Mouse (Mus musculus) ES-E14 (cell line): Measurements from ENCODE around the gene Gm9803. TPM values are rescaled to one million over a fixed set of nuclear protein-coding genes. Genes with fewer than 3 reads are reported as not detected.
"Not testable (repeated sequence)": the region's sequence is repeated elsewhere in the genome, so short reads cannot be mapped to it uniquely, and the experiment has no call there.

Experiments used
- DNase-seq: peaks from one replicate; pipeline ENCODE4 v3.0.0-alpha.2; 2013; ENCODE audit warnings: low read depth, low spot score
- H3K27ac ChIP-seq: 2 replicates; pipeline ENCODE4 v1.5.1; 2012; ENCODE audit warnings: low read depth, mild to moderate bottlenecking, low read length, moderate library complexity, mixed read lengths; ENCODE audit not compliant: poor library complexity, insufficient read depth, severe bottlenecking
- H3K36me3 ChIP-seq: 2 replicates; pipeline ENCODE4 v1.6.1; 2012; ENCODE audit warnings: mild to moderate bottlenecking, low read length, moderate library complexity, mixed read lengths; ENCODE audit not compliant: control insufficient read depth, poor library complexity, insufficient read depth, severe bottlenecking
- H3K4me1 ChIP-seq, 2 experiments: fragments of 150-350 bp in 1 of 2; sonication (generic) in 1 of 2; 2 replicates each; pipeline ENCODE4 v1.6.1; 2012; ENCODE audit warnings: low read length in 2 of 2, mild to moderate bottlenecking in 1 of 2, mixed read lengths in 1 of 2; ENCODE audit not compliant: control insufficient read depth in 2 of 2, insufficient read depth in 2 of 2, poor library complexity in 1 of 2
- H3K4me3 ChIP-seq, 2 experiments: fragments of 150-350 bp in 1 of 2; sonication (generic) in 1 of 2; 2 replicates each; pipeline ENCODE4 v1.5.1; 2012; ENCODE audit warnings: low read length in 2 of 2, low read depth in 1 of 2, mild to moderate bottlenecking in 1 of 2, mixed read lengths in 1 of 2; ENCODE audit not compliant: insufficient read depth in 1 of 2, poor library complexity in 1 of 2, severe bottlenecking in 1 of 2
- H3K9ac ChIP-seq: 2 replicates; pipeline ENCODE4 v1.6.1; 2012; ENCODE audit warnings: low read depth, mild to moderate bottlenecking, low read length, mixed read lengths; ENCODE audit not compliant: poor library complexity, insufficient read depth, severe bottlenecking
- H3K9me3 ChIP-seq: fragments of 150-350 bp; sonication (generic); 2 replicates; pipeline ENCODE4 v1.6.1; 2012; ENCODE audit warnings: low read depth, mild to moderate bottlenecking, low read length; ENCODE audit not compliant: control insufficient read depth, insufficient read depth
- CHD2 ChIP-seq: IDR thresholded peaks from 2 replicates; pipeline ENCODE4 v1.6.1; 2014; ENCODE audit warnings: mild to moderate bottlenecking, low read depth, low read length, inconsistent platforms
- HCFC1 ChIP-seq: IDR thresholded peaks from 2 replicates; pipeline ENCODE4 v1.6.1; 2012; ENCODE audit warnings: low read length, inconsistent platforms, borderline replicate concordance; ENCODE audit not compliant: insufficient read depth
- MAFK ChIP-seq: IDR thresholded peaks from 2 replicates; pipeline ENCODE4 v1.6.1; 2014; ENCODE audit warnings: mild to moderate bottlenecking, low read depth, low read length, inconsistent platforms; ENCODE audit not compliant: insufficient read depth
- ZC3H11A ChIP-seq: IDR thresholded peaks from 2 replicates; pipeline ENCODE4 v1.6.1; 2012; ENCODE audit warnings: low read depth, mild to moderate bottlenecking, inconsistent platforms, low read length, borderline replicate concordance
- ZNF384 ChIP-seq: IDR thresholded peaks from 2 replicates; pipeline ENCODE4 v1.6.1; 2012; ENCODE audit warnings: low read depth, low read length, inconsistent platforms
- in situ Hi-C, 2 experiments: fragments of 600-800 bp; cut with MboI; formaldehyde crosslinking; loops; one replicate each; pipeline ENCODE4 v1.15.1; 2025; ENCODE audit warnings: low sequenced_read_pairs in 2 of 2, inconsistent platforms in 1 of 2; ENCODE audit not compliant: unreplicated experiment in 2 of 2
- total RNA-seq: library from RNA; depleted of rRNA; stranded (reverse); fragments of 300-350 nt; gene quantifications from 2 replicates; pipeline ENCODE4 v1.2.3, GENCODE M21; 2012; rRNA removed

Gm9803 gene
- total RNA-seq, result 13.3 and 20.6 TPM in 2 replicates

DNA sequence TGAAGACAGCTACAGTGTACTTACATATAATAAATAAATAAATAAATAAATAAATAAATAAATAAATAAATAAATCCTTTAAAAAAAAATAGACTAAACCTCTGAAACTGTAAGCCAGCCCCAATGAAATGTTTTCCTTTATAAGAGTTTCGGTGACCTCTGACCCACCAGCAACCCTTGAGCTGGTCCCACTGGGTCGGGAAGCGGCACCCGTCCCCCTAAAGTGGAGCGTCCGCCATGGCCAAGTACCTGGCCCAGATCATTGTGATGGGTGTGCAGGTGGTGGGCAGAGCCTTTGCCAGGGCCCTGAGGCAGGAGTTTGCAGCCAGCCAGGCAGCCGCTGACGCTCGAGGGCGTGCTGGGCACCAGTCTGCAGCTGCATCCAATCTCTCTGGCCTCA is at the start of gene Gm9803:
Gene Gm9803, plus strand, starts transcription at position 154 of the 400 bp plus-strand sequence.
- H3K4me3 ChIP-seq, in situ Hi-C loops, H3K9me3 ChIP-seq, H3K9ac ChIP-seq, DNase-seq, H3K27ac ChIP-seq: not testable (repeated sequence)
- H3K4me1 ChIP-seq, result peaks cover 6 to 18% of the 10 kb centered on the region in 2 experiments; a peak in 3 of 4 replicates
- peaks cover 11% of the 10 kb centered on the region; the same call in 1 of the 2 replicates for H3K36me3 ChIP-seq

DNA sequence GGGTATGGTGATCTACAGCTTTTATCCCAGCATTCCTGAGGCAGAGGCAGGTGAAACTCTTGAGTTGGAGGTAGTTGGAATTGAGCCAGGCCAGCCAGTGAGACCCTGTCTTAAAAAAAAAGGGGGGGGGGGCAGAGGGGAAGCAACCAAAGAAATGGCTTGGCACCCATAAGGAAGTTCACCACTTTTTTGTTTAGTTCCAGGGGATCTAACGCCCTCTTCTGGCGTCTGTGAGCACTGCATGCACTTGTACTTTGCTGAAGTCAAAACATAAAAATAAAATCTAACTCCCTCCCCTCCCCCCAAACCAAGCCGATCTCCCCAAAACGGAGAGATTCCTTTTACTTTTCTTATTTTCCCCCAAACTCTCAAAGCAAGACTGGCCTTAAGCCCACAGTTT is 48.5 kb upstream of the Gm9803 start:
- Histone ChIP-seq H3K9me3 (no peaks in the 10 kb centered on the region), H3K36me3 (no peaks in the 10 kb centered on the region), H3K4me3 (no peak overlapping the region), H3K4me1 (peaks cover 0 to 12% of the 10 kb centered on the region in 2 experiments; a peak in 2 of 4 replicates), H3K9ac (no peak overlapping the region), H3K27ac (no peak overlapping the region; the same call in 1 of the 2 replicates)
- in situ Hi-C loops, result no loop called here
- TF ChIP-seq ZNF384, result 0 out of 2 replicates have a peak, but pooled peaks have one; percentile 29
- peak; percentile 49; the same call in 1 of the 2 replicates for TF ChIP-seq ZC3H11A
- no peak for TF ChIP-seq MAFK
- no peak for TF ChIP-seq CHD2
- TF ChIP-seq HCFC1, result no peak
- no peak for DNase-seq

DNA sequence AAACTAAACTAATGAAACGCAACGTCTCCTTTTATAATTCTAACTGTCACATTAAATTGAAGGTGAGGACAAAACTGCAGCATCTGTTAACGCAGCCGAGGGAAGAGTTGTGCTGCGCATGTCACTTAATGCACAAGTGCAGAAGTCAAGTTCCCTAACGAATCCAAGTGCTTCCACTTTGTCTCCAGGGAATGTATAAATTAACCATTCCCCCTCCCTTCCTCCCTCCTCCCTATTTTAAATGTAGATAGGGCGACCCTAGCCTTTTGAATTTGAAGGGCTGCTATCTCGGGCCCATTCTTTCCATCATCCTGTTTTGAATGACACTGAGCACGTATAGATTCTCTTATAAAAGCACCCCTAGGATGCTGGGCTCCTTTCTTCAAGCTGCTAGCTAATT is 46.4 kb upstream of the Gm9803 start:
- in situ Hi-C loops, result no loop called here
- H3K4me1 ChIP-seq, result peaks cover 4 to 24% of the 10 kb centered on the region in 2 experiments; a peak in 3 of 4 replicates
- H3K9me3 ChIP-seq, result no peaks in the 10 kb centered on the region
- peak overlapping the region; percentile 99; the same call in 1 of the 2 replicates for H3K27ac ChIP-seq
- no peaks in the 10 kb centered on the region for H3K36me3 ChIP-seq
- no peak for TF ChIP-seq CHD2
- no peak for TF ChIP-seq HCFC1
- TF ChIP-seq ZNF384, result no peak
- TF ChIP-seq ZC3H11A, result no peak
- no peak for TF ChIP-seq MAFK
- peak overlapping the region; percentile 69 to 92 for H3K4me3 ChIP-seq
- DNase-seq, result peak; percentile 78
- H3K9ac ChIP-seq, result peak overlapping the region; percentile 25; the same call in 1 of the 2 replicates

GRCm38 (mm10) chr10:43477865-43478681 is 45.8 kb upstream of the Gm9803 start:
- TF ChIP-seq MAFK (no peak), HCFC1 (no peak), CHD2 (no peak; the same call in 1 of the 2 replicates), ZC3H11A (no peak), ZNF384 (no peak)
- peak overlapping the region; percentile 69 to 92 for H3K4me3 ChIP-seq
- peak overlapping the region; percentile 99 for H3K27ac ChIP-seq
- peaks cover 4 to 24% of the 10 kb centered on the region in 2 experiments; a peak in 3 of 4 replicates for H3K4me1 ChIP-seq
- H3K9ac ChIP-seq, result peak overlapping the region; percentile 92
- no peaks in the 10 kb centered on the region for H3K9me3 ChIP-seq
- H3K36me3 ChIP-seq, result no peaks in the 10 kb centered on the region
- DNase-seq, result peak; percentile 60
- in situ Hi-C loops, result no loop called here
